Mouse (Mus musculus): ENCODE measurements at regions not wholly inside any gene's neighbourhood (a gene's known extent, or its start where the extent isn't known, plus 50 kb on each side); places are given as distances from the start of the nearest gene placed in this dataset.

- peaks cover 6% of the 10 kb centered on the region; the same call in 1 of the 2 replicates for H3K4me1 ChIP-seq (ENCODE audit: control insufficient read depth, insufficient read depth, low read length)
- no peak overlapping the region for H3K27ac ChIP-seq (ENCODE audit: insufficient read depth, low read depth, low read length)
- H3K4me3 ChIP-seq (ENCODE audit: insufficient read depth, low read depth, low read length): peak overlapping the region; percentile 34
- WGBS: 31% methylated on average over 15 of the region's 17 CpGs
- TF ChIP-seq CTCF (IDR thresholded peaks at IDR 0.05; ENCODE audit: insufficient read depth, low read depth, low read length) (no peak), POLR2A (IDR thresholded peaks at IDR 0.05; ENCODE audit: insufficient read depth, low read depth, low read length) (no peak)
These were observed 286.9 kb downstream of the Gm11361 start for GRCm38 (mm10) chr13:28544003-28544818.

GRCm38 (mm10) chr13:28541607-28542006 lies 284.3 kb downstream of the Gm11361 start:
- Histone ChIP-seq H3K4me3 (ENCODE audit: insufficient read depth, low read depth, low read length) (no peak overlapping the region), H3K4me1 (ENCODE audit: control insufficient read depth, insufficient read depth, low read length) (peaks cover 6% of the 10 kb centered on the region; the same call in 1 of the 2 replicates), H3K27ac (ENCODE audit: insufficient read depth, low read depth, low read length) (no peak overlapping the region)
- 97% methylated on average over 3 of the region's 3 CpGs for WGBS
- no peak for TF ChIP-seq CTCF (IDR thresholded peaks at IDR 0.05; ENCODE audit: insufficient read depth, low read depth, low read length)
- no peak for TF ChIP-seq POLR2A (IDR thresholded peaks at IDR 0.05; ENCODE audit: insufficient read depth, low read depth, low read length)

GRCm38 (mm10) chr13:28533080-28533479 lies 275.8 kb downstream of the Gm11361 start:
- TF ChIP-seq POLR2A (IDR thresholded peaks at IDR 0.05; ENCODE audit: insufficient read depth, low read depth, low read length) (no peak), CTCF (IDR thresholded peaks at IDR 0.05; ENCODE audit: insufficient read depth, low read depth, low read length) (no peak)
- Histone ChIP-seq H3K27ac (ENCODE audit: insufficient read depth, low read depth, low read length) (no peak overlapping the region), H3K4me1 (ENCODE audit: control insufficient read depth, insufficient read depth, low read length) (no peaks in the 10 kb centered on the region), H3K4me3 (ENCODE audit: insufficient read depth, low read depth, low read length) (no peak overlapping the region)
- 97% methylated on average over 1 of the region's 1 CpGs for WGBS

GRCm38 (mm10) chr13:28532278-28532677 lies 274.9 kb downstream of the Gm11361 start:
- TF ChIP-seq POLR2A (IDR thresholded peaks at IDR 0.05; ENCODE audit: insufficient read depth, low read depth, low read length): no peak
- no peak for TF ChIP-seq CTCF (IDR thresholded peaks at IDR 0.05; ENCODE audit: insufficient read depth, low read depth, low read length)
- H3K4me1 ChIP-seq (ENCODE audit: control insufficient read depth, insufficient read depth, low read length): no peaks in the 10 kb centered on the region
- WGBS: 70% methylated on average over 3 of the region's 3 CpGs
- H3K4me3 ChIP-seq (ENCODE audit: insufficient read depth, low read depth, low read length): no peak overlapping the region
- H3K27ac ChIP-seq (ENCODE audit: insufficient read depth, low read depth, low read length): no peak overlapping the region

- 74% methylated on average over 5 of the region's 5 CpGs for WGBS
- Histone ChIP-seq H3K4me1 (ENCODE audit: control insufficient read depth, insufficient read depth, low read length) (no peaks in the 10 kb centered on the region), H3K27ac (ENCODE audit: insufficient read depth, low read depth, low read length) (no peak overlapping the region), H3K4me3 (ENCODE audit: insufficient read depth, low read depth, low read length) (no peak overlapping the region)
- TF ChIP-seq POLR2A (IDR thresholded peaks at IDR 0.05; ENCODE audit: insufficient read depth, low read depth, low read length): no peak
- TF ChIP-seq CTCF (IDR thresholded peaks at IDR 0.05; ENCODE audit: insufficient read depth, low read depth, low read length): no peak
These were observed 274.2 kb downstream of the Gm11361 start for GRCm38 (mm10) chr13:28531534-28531999.

GRCm38 (mm10) chr13:28530947-28531346 lies 273.6 kb downstream of the Gm11361 start:
- H3K4me3 ChIP-seq (ENCODE audit: insufficient read depth, low read depth, low read length): no peak overlapping the region
- no peak for TF ChIP-seq POLR2A (IDR thresholded peaks at IDR 0.05; ENCODE audit: insufficient read depth, low read depth, low read length)
- TF ChIP-seq CTCF (IDR thresholded peaks at IDR 0.05; ENCODE audit: insufficient read depth, low read depth, low read length): no peak
- no peaks in the 10 kb centered on the region for H3K4me1 ChIP-seq (ENCODE audit: control insufficient read depth, insufficient read depth, low read length)
- no peak overlapping the region for H3K27ac ChIP-seq (ENCODE audit: insufficient read depth, low read depth, low read length)
- 96% methylated on average over 3 of the region's 3 CpGs for WGBS

- Histone ChIP-seq H3K4me3 (ENCODE audit: insufficient read depth, low read depth, low read length) (no peak overlapping the region), H3K27ac (ENCODE audit: insufficient read depth, low read depth, low read length) (peak overlapping the region; percentile 75), H3K4me1 (ENCODE audit: control insufficient read depth, insufficient read depth, low read length) (no peaks in the 10 kb centered on the region)
- WGBS: 55% methylated on average over 4 of the region's 4 CpGs
- TF ChIP-seq CTCF (IDR thresholded peaks at IDR 0.05; ENCODE audit: insufficient read depth, low read depth, low read length): no peak
These were observed 271.7 kb downstream of the Gm11361 start for GRCm38 (mm10) chr13:28528898-28529511.

GRCm38 (mm10) chr13:28526299-28526698 lies 269.0 kb downstream of the Gm11361 start:
- no peak overlapping the region for H3K4me3 ChIP-seq (ENCODE audit: insufficient read depth, low read depth, low read length)
- no peaks in the 10 kb centered on the region for H3K4me1 ChIP-seq (ENCODE audit: control insufficient read depth, insufficient read depth, low read length)
- TF ChIP-seq CTCF (IDR thresholded peaks at IDR 0.05; ENCODE audit: insufficient read depth, low read depth, low read length) (no peak), POLR2A (IDR thresholded peaks at IDR 0.05; ENCODE audit: insufficient read depth, low read depth, low read length) (no peak)
- H3K27ac ChIP-seq (ENCODE audit: insufficient read depth, low read depth, low read length): no peak overlapping the region
- 98% methylated on average over 1 of the region's 1 CpGs for WGBS

- WGBS: 94% methylated on average over 3 of the region's 3 CpGs
- Histone ChIP-seq H3K4me1 (ENCODE audit: control insufficient read depth, insufficient read depth, low read length) (no peaks in the 10 kb centered on the region), H3K27ac (ENCODE audit: insufficient read depth, low read depth, low read length) (no peak overlapping the region), H3K4me3 (ENCODE audit: insufficient read depth, low read depth, low read length) (no peak overlapping the region)
- no peak for TF ChIP-seq CTCF (IDR thresholded peaks at IDR 0.05; ENCODE audit: insufficient read depth, low read depth, low read length)
- TF ChIP-seq POLR2A (IDR thresholded peaks at IDR 0.05; ENCODE audit: insufficient read depth, low read depth, low read length): no peak
These were observed 267.1 kb downstream of the Gm11361 start for GRCm38 (mm10) chr13:28524411-28524810.

Data from olfactory bulb, adult 2 months (tissue).